ENCODE assay signal across 9 mouse cellular contexts in genomic region chr19:45472691-45473520, GRCm38 (mm10).
A peak's percentile ranks its signal among the peaks of the same experiment; 100 is the strongest.
DNase-seq lines count a peak whose midpoint lies in the region; ATAC-seq lines count a peak whose summit lies in the region.
"Had no signal": no experiment of that assay in that cellular context is flagged by ENCODE, and none has a peak within 500 bp of the region (broad histone marks: within the 10 kb centered on the region; RNA-seq: fewer than 3 reads in every experiment).

No protein-coding gene starts in this region.

- WGBS in hindbrain, embryonic 13.5 days = 40% methylated on average over 11 of the region's 11 CpGs
- WGBS in hindbrain, embryonic 16.5 days = 32% methylated on average over 11 of the region's 11 CpGs

- peaks cover 3% of the 10 kb centered on the region; the same call in 1 of the 2 replicates for H3K36me3 ChIP-seq in hindbrain, embryonic 13.5 days
- H3K36me3 ChIP-seq in hindbrain, embryonic 16.5 days (ENCODE audit: control insufficient read depth, insufficient read depth, low read length) = peaks cover 3% of the 10 kb centered on the region

- H3K4me1 ChIP-seq in hindbrain, embryonic 13.5 days (replicated peaks) = peaks cover 44% of the 10 kb centered on the region
- H3K4me1 ChIP-seq in hindbrain, embryonic 16.5 days (ENCODE audit: control insufficient read depth, insufficient read depth, low read depth, low read length) = peaks cover 21% of the 10 kb centered on the region

- H3K9me3 ChIP-seq in hindbrain, embryonic 13.5 days = no peaks in the 10 kb centered on the region
- H3K9me3 ChIP-seq in hindbrain, embryonic 16.5 days (ENCODE audit: control insufficient read depth, low read length) = no peaks in the 10 kb centered on the region
- H3K9me3 ChIP-seq: limb, embryonic 15.5 days had no signal

- no peak overlapping the region for H3K9ac ChIP-seq in hindbrain, embryonic 13.5 days
- H3K9ac ChIP-seq in hindbrain, embryonic 16.5 days (ENCODE audit: low read depth, low read length) = no peak overlapping the region
- H3K9ac ChIP-seq: limb, embryonic 15.5 days had no signal

- DNase-seq in 416B (ENCODE audit: low read depth) = peak; percentile 57
- DNase-seq in T-cell, adult 2 months (ENCODE audit: low spot score) = peak; percentile 19
- DNase-seq in induced T-regulatory cell, adult 2 months (ENCODE audit: low read depth) = peak; percentile 43
- DNase-seq in spleen, adult 12 weeks (ENCODE audit: low spot score) = peak; percentile 8
- no peak for DNase-seq in adrenal gland, postnatal 4 days (ENCODE audit: low spot score in 2 of 2)

- no peak overlapping the region for H3K4me3 ChIP-seq in hindbrain, embryonic 13.5 days
- H3K4me3 ChIP-seq in hindbrain, embryonic 16.5 days (ENCODE audit: low read length) = no peak overlapping the region
- H3K4me3 ChIP-seq: limb, embryonic 15.5 days had no signal

- H3K4me2 ChIP-seq in hindbrain, embryonic 13.5 days = no peak overlapping the region
- no peak overlapping the region for H3K4me2 ChIP-seq in hindbrain, embryonic 16.5 days (ENCODE audit: low read length)
- H3K4me2 ChIP-seq: limb, embryonic 15.5 days had no signal

- no peaks in the 10 kb centered on the region for H3K27me3 ChIP-seq in hindbrain, embryonic 13.5 days
- no peaks in the 10 kb centered on the region for H3K27me3 ChIP-seq in hindbrain, embryonic 16.5 days (replicated peaks; ENCODE audit: control insufficient read depth, insufficient read depth, low read length)
- H3K27me3 ChIP-seq: limb, embryonic 15.5 days had no signal

- peak overlapping the region; percentile 56 for H3K27ac ChIP-seq in hindbrain, embryonic 13.5 days
- H3K27ac ChIP-seq in hindbrain, embryonic 16.5 days (ENCODE audit: low read depth, low read length) = no peak overlapping the region
- H3K27ac ChIP-seq: limb, embryonic 15.5 days had no signal

- no peak for ATAC-seq in hindbrain, embryonic 13.5 days (ENCODE audit: low FRiP score)
- no peak for ATAC-seq in hindbrain, embryonic 16.5 days
- no peak for ATAC-seq in erythroid progenitor cell, adult 5-6 weeks (replicated peaks; ENCODE audit: low FRiP score, poor library complexity, severe bottlenecking)

Comparison
In these comparisons a context has a peak if more than half of its experiments do, and no peak if none do; other contexts are left out.
1. DNase-seq: peak in 416B (single experiment), T-cell, adult 2 months (single experiment), induced T-regulatory cell, adult 2 months (single experiment) and spleen, adult 12 weeks (single experiment); none in adrenal gland, postnatal 4 days (0 of 2).